8 mouse cellular contexts compared by ENCODE assay signal in the genomic region with DNA sequence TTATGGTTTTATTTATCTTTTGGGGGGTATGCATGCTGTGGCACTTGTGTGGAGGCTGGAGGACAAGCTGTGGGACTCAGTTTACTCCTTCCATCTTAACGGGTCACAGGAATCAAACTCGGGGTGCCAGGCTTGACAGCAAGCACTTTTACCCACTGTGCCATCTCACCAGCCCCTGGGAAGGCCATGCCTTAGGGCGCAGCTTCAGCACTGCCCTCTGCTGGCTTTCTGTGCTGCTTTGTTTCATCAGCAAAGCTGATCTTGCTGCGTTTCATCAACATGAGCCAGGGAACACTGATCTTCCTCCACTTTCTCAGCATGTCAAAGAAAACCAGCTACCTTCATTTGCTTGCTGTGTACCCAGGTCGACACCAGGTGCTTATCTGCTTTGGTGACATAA.
DNase-seq lines count a peak whose midpoint lies in the region; ATAC-seq and TF ChIP-seq lines count a peak whose summit lies in the region.

No protein-coding gene starts in this region.

- TF ChIP-seq RAD21 in CH12.LX (IDR thresholded peaks at IDR 0.05; ENCODE audit: low read depth, low read length) = peak; percentile 72

- TF ChIP-seq EP300 in CH12.LX (IDR thresholded peaks at IDR 0.05; ENCODE audit: low read length) = no peak

- ATAC-seq in hindbrain, embryonic 11.5 days (ENCODE audit: low FRiP score) = no peak
- ATAC-seq in hindbrain, embryonic 12.5 days (ENCODE audit: low FRiP score) = no peak
- ATAC-seq in neural tube, embryonic 11.5 days (ENCODE audit: insufficient read depth, low FRiP score, low TSS enrichment) = no peak

- WGBS in hindbrain, embryonic 11.5 days = 33% methylated on average over 5 of the region's 5 CpGs
- 32% methylated on average over 5 of the region's 5 CpGs for WGBS in hindbrain, embryonic 12.5 days
- WGBS in neural tube, embryonic 11.5 days = 28% methylated on average over 5 of the region's 5 CpGs

- H3K4me3 ChIP-seq in hindbrain, embryonic 11.5 days (ENCODE audit: low read depth, low read length) = no peak overlapping the region
- H3K4me3 ChIP-seq in hindbrain, embryonic 12.5 days = no peak overlapping the region
- no peak overlapping the region for H3K4me3 ChIP-seq in CH12.LX (replicated peaks in 1 of 3; ENCODE audit: low read depth in 2 of 3, low read length in 2 of 3, poor library complexity in 1 of 3)
- no peak overlapping the region for H3K4me3 ChIP-seq in neural tube, embryonic 11.5 days (ENCODE audit: low read depth, low read length)

- TF ChIP-seq POLR2A in CH12.LX (IDR thresholded peaks at IDR 0.05; ENCODE audit: low read depth, low read length) = no peak

- no peaks in the 10 kb centered on the region for H3K4me1 ChIP-seq in hindbrain, embryonic 11.5 days (replicated peaks; ENCODE audit: control insufficient read depth, insufficient read depth, low read length)
- H3K4me1 ChIP-seq in hindbrain, embryonic 12.5 days = no peaks in the 10 kb centered on the region
- H3K4me1 ChIP-seq in CH12.LX (ENCODE audit: control insufficient read depth in 1 of 2, insufficient read depth in 2 of 2) = peaks cover 8 to 18% of the 10 kb centered on the region in 2 experiments
- no peaks in the 10 kb centered on the region for H3K4me1 ChIP-seq in neural tube, embryonic 11.5 days (ENCODE audit: control insufficient read depth, insufficient read depth, low read length)

- H3K27ac ChIP-seq in hindbrain, embryonic 11.5 days (ENCODE audit: low read depth, low read length) = no peak overlapping the region
- H3K27ac ChIP-seq in hindbrain, embryonic 12.5 days = no peak overlapping the region
- H3K27ac ChIP-seq in CH12.LX (ENCODE audit: insufficient read depth, low read depth) = no peak overlapping the region
- no peak overlapping the region for H3K27ac ChIP-seq in neural tube, embryonic 11.5 days (ENCODE audit: low read depth, low read length)

- dilution Hi-C loops in CH12.LX (cut with MboI; ENCODE audit: extremely low pct_ligation_motif_present, extremely low pct_unique_long_range_greater_than_20kb, low sequenced_read_pairs) = no loop called here

- in situ Hi-C loops in CH12.LX (cut with MboI; ENCODE audit: low pct_ligation_motif_present, low pct_unique_long_range_greater_than_20kb, low sequenced_read_pairs) = no loop called here

- intact Hi-C loops in gastrocnemius, postnatal 14 days (cut with DNase I; ENCODE audit: low total_unique reads) = no loop called here

- H3K27me3 ChIP-seq in hindbrain, embryonic 11.5 days (ENCODE audit: control insufficient read depth, insufficient read depth, low read length) = no peaks in the 10 kb centered on the region
- no peaks in the 10 kb centered on the region for H3K27me3 ChIP-seq in hindbrain, embryonic 12.5 days
- no peaks in the 10 kb centered on the region for H3K27me3 ChIP-seq in CH12.LX (replicated peaks)
- H3K27me3 ChIP-seq in neural tube, embryonic 11.5 days (ENCODE audit: control insufficient read depth, insufficient read depth, low read length) = no peaks in the 10 kb centered on the region

- H3K36me3 ChIP-seq in hindbrain, embryonic 11.5 days (ENCODE audit: control insufficient read depth, insufficient read depth, low read length) = no peaks in the 10 kb centered on the region
- H3K36me3 ChIP-seq in hindbrain, embryonic 12.5 days = no peaks in the 10 kb centered on the region
- H3K36me3 ChIP-seq in CH12.LX (replicated peaks in 1 of 2; ENCODE audit: control insufficient read depth in 1 of 2, insufficient read depth in 1 of 2, low read length in 1 of 2) = no peaks in the 10 kb centered on the region
- H3K36me3 ChIP-seq in neural tube, embryonic 11.5 days (ENCODE audit: control insufficient read depth, insufficient read depth, low read length) = no peaks in the 10 kb centered on the region

- DNase-seq in hindbrain, embryonic 11.5 days (ENCODE audit: low spot score) = peak; percentile 30
- DNase-seq in CH12.LX (ENCODE audit: extremely low read depth) = peak; percentile 57
- DNase-seq in c-Kit-positive CD71-negative TER-119-negative erythroid progenitor cells, embryonic 14.5 days (ENCODE audit: low read depth) = peak; percentile 14
- peak; percentile 34 for DNase-seq in gastrocnemius, postnatal 14 days
- DNase-seq in layer of hippocampus, postnatal 25 days (ENCODE audit: extremely low spot score in 1 of 2, low spot score in 1 of 2) = peak; percentile 22 to 64
- DNase-seq in neural tube, embryonic 11.5 days (ENCODE audit: low spot score) = peak; percentile 20
- DNase-seq in thymus, postnatal 25 days = peak; percentile 74

- TF ChIP-seq CTCF in CH12.LX (conservative IDR thresholded peaks at IDR 0.05 in 1 of 2, IDR thresholded peaks at IDR 0.05 in 1 of 2; ENCODE audit: low read depth in 2 of 2, low read length in 2 of 2) = peak; percentile 21 to 74; a peak in 2 of 4 replicates

- no peaks in the 10 kb centered on the region for H3K79me2 ChIP-seq in CH12.LX (replicated peaks; ENCODE audit: control insufficient read depth, extremely low read depth, insufficient read depth, poor library complexity, severe bottlenecking)

- no peak overlapping the region for H3K4me2 ChIP-seq in hindbrain, embryonic 11.5 days (replicated peaks; ENCODE audit: low read depth, low read length)
- no peak overlapping the region for H3K4me2 ChIP-seq in hindbrain, embryonic 12.5 days (replicated peaks)
- H3K4me2 ChIP-seq in CH12.LX (ENCODE audit: insufficient read depth, low read depth, poor library complexity, severe bottlenecking) = no peak overlapping the region
- no peak overlapping the region for H3K4me2 ChIP-seq in neural tube, embryonic 11.5 days (ENCODE audit: low read depth)

- no peaks in the 10 kb centered on the region for H3K9me3 ChIP-seq in hindbrain, embryonic 11.5 days (ENCODE audit: control insufficient read depth, low read length)
- no peaks in the 10 kb centered on the region for H3K9me3 ChIP-seq in hindbrain, embryonic 12.5 days (replicated peaks)
- no peaks in the 10 kb centered on the region for H3K9me3 ChIP-seq in CH12.LX (replicated peaks; ENCODE audit: low read length)
- no peaks in the 10 kb centered on the region for H3K9me3 ChIP-seq in neural tube, embryonic 11.5 days (ENCODE audit: control insufficient read depth, low read length)

- no peak overlapping the region for H3K9ac ChIP-seq in hindbrain, embryonic 11.5 days (ENCODE audit: low read depth, low read length)
- H3K9ac ChIP-seq in hindbrain, embryonic 12.5 days = no peak overlapping the region
- no peak overlapping the region for H3K9ac ChIP-seq in CH12.LX (ENCODE audit: insufficient read depth, low read depth)
- H3K9ac ChIP-seq in neural tube, embryonic 11.5 days (ENCODE audit: low read length) = no peak overlapping the region

TF ChIP-seq in CH12.LX, 34 proteins besides CTCF, POLR2A, EP300 and RAD21:
- TF ChIP-seq USF1 (IDR thresholded peaks at IDR 0.05; ENCODE audit: low read depth, low read length) (no peak), ZC3H11A (IDR thresholded peaks at IDR 0.05; ENCODE audit: low read depth, low read length) (0 out of 2 replicates have a peak, but pooled peaks have one; percentile 5), BHLHE40 (IDR thresholded peaks at IDR 0.05; ENCODE audit: low read depth, low read length) (no peak), MYC (IDR thresholded peaks at IDR 0.05; ENCODE audit: low read depth, low read length) (0 out of 2 replicates have a peak, but pooled peaks have one; percentile 25), SMC3 (IDR thresholded peaks at IDR 0.05; ENCODE audit: low read depth, low read length) (peak; percentile 86)

Comparison
In these comparisons a context has a peak if more than half of its experiments do, and no peak if none do; other contexts are left out.
1. DNase-seq: peak in every context shown above with its lines; median percentile 74 in thymus, postnatal 25 days; 57 in CH12.LX; 43 in layer of hippocampus, postnatal 25 days; 34 in gastrocnemius, postnatal 14 days; 30 in hindbrain, embryonic 11.5 days; 20 in neural tube, embryonic 11.5 days; 14 in c-Kit-positive CD71-negative TER-119-negative erythroid progenitor cells, embryonic 14.5 days.